Mouse (Mus musculus): ENCODE data around the gene Ppp1r12a. TPM values are rescaled to one million over a fixed set of nuclear protein-coding genes. Genes with fewer than 3 reads are reported as not detected.
"Not testable (repeated sequence)": the region's sequence is repeated elsewhere in the genome, so short reads cannot be mapped to it uniquely, and the experiment has no call there.

Ppp1r12a gene
- polyA plus RNA-seq, 1 experiment from 2014 or later = 104 TPM

- WGBS = 76% methylated on average over 5 of the region's 5 CpGs
- no peak overlapping the region for H3K4me3 ChIP-seq
- no peaks in the 10 kb centered on the region for H3K4me1 ChIP-seq
- H3K36me3 ChIP-seq = peaks cover 19% of the 10 kb centered on the region; the same call in 1 of the 2 replicates
- no peak overlapping the region for H3K9ac ChIP-seq
- no peak overlapping the region for H3K27ac ChIP-seq
- no peak overlapping the region for H3K4me2 ChIP-seq
- no peaks in the 10 kb centered on the region for H3K27me3 ChIP-seq
- ATAC-seq (ENCODE audit: borderline replicate concordance, extremely low read depth, low FRiP score, low TSS enrichment) = no peak
- H3K9me3 ChIP-seq = no peaks in the 10 kb centered on the region
Observed at GRCm38 (mm10) chr10:108224413-108224812, 62.4 kb downstream of the Ppp1r12a start.

- no peak for ATAC-seq (ENCODE audit: borderline replicate concordance, extremely low read depth, low FRiP score, low TSS enrichment)
- Histone ChIP-seq H3K27me3 (no peaks in the 10 kb centered on the region), H3K9ac (no peak overlapping the region), H3K4me2 (no peak overlapping the region), H3K9me3 (no peaks in the 10 kb centered on the region), H3K4me1 (no peaks in the 10 kb centered on the region), H3K27ac (no peak overlapping the region), H3K4me3 (no peak overlapping the region), H3K36me3 (peaks cover 41% of the 10 kb centered on the region)
- 91% methylated on average over 3 of the region's 3 CpGs for WGBS
Observed at GRCm38 (mm10) chr10:108237049-108237448, 75.1 kb downstream of the Ppp1r12a start.

GRCm38 (mm10) chr10:108239061-108239460 is 77.1 kb downstream of the Ppp1r12a start:
- no peaks in the 10 kb centered on the region for H3K9me3 ChIP-seq
- no peaks in the 10 kb centered on the region for H3K27me3 ChIP-seq
- no peaks in the 10 kb centered on the region for H3K4me1 ChIP-seq
- no peak for ATAC-seq (ENCODE audit: borderline replicate concordance, extremely low read depth, low FRiP score, low TSS enrichment)
- no peak overlapping the region for H3K27ac ChIP-seq
- no peak overlapping the region for H3K4me3 ChIP-seq
- no peak overlapping the region for H3K9ac ChIP-seq
- WGBS = 66% methylated on average over 10 of the region's 10 CpGs
- H3K36me3 ChIP-seq = peaks cover 42% of the 10 kb centered on the region
- no peak overlapping the region for H3K4me2 ChIP-seq

- no peaks in the 10 kb centered on the region for H3K27me3 ChIP-seq
- no peaks in the 10 kb centered on the region for H3K4me1 ChIP-seq
- no peak overlapping the region for H3K4me2 ChIP-seq
- H3K36me3 ChIP-seq = peaks cover 38% of the 10 kb centered on the region
- no peaks in the 10 kb centered on the region for H3K9me3 ChIP-seq
- 76% methylated on average over 12 of the region's 12 CpGs for WGBS
- ATAC-seq (ENCODE audit: borderline replicate concordance, extremely low read depth, low FRiP score, low TSS enrichment) = no peak
- no peak overlapping the region for H3K27ac ChIP-seq
- no peak overlapping the region for H3K4me3 ChIP-seq
- no peak overlapping the region for H3K9ac ChIP-seq
Observed at GRCm38 (mm10) chr10:108250710-108251109, 88.7 kb downstream of the Ppp1r12a start.

- no peaks in the 10 kb centered on the region for H3K9me3 ChIP-seq
- H3K4me2 ChIP-seq = no peak overlapping the region
- H3K4me3 ChIP-seq = no peak overlapping the region
- H3K36me3 ChIP-seq = peaks cover 43% of the 10 kb centered on the region
- WGBS = 73% methylated on average over 2 of the region's 2 CpGs
- H3K4me1 ChIP-seq = no peaks in the 10 kb centered on the region
- no peak for ATAC-seq (ENCODE audit: borderline replicate concordance, extremely low read depth, low FRiP score, low TSS enrichment)
- H3K9ac ChIP-seq = no peak overlapping the region
- H3K27ac ChIP-seq = no peak overlapping the region
- no peaks in the 10 kb centered on the region for H3K27me3 ChIP-seq
Observed at GRCm38 (mm10) chr10:108251181-108251580, 89.2 kb downstream of the Ppp1r12a start.

GRCm38 (mm10) chr10:108255812-108256376 is 93.9 kb downstream of the Ppp1r12a start:
- Histone ChIP-seq H3K9me3 (no peaks in the 10 kb centered on the region), H3K4me1 (no peaks in the 10 kb centered on the region), H3K27ac (no peak overlapping the region), H3K27me3 (no peaks in the 10 kb centered on the region), H3K36me3 (peaks cover 55% of the 10 kb centered on the region), H3K4me3 (no peak overlapping the region), H3K4me2 (no peak overlapping the region), H3K9ac (no peak overlapping the region)
- ATAC-seq (ENCODE audit: borderline replicate concordance, extremely low read depth, low FRiP score, low TSS enrichment) = no peak
- WGBS = 60% methylated on average over 7 of the region's 7 CpGs

GRCm38 (mm10) chr10:108260931-108261330 is 98.9 kb downstream of the Ppp1r12a start:
- H3K27me3 ChIP-seq = no peaks in the 10 kb centered on the region
- no peak overlapping the region for H3K4me2 ChIP-seq
- H3K9me3 ChIP-seq = no peaks in the 10 kb centered on the region
- H3K36me3 ChIP-seq = peaks cover 59% of the 10 kb centered on the region
- H3K9ac ChIP-seq = no peak overlapping the region
- H3K4me1 ChIP-seq = no peaks in the 10 kb centered on the region
- WGBS = 67% methylated on average over 10 of the region's 10 CpGs
- no peak overlapping the region for H3K27ac ChIP-seq
- H3K4me3 ChIP-seq = no peak overlapping the region
- ATAC-seq (ENCODE audit: borderline replicate concordance, extremely low read depth, low FRiP score, low TSS enrichment) = 0 out of 2 replicates have a peak, but pooled peaks have one; percentile 59

- H3K4me2 ChIP-seq = no peak overlapping the region
- no peaks in the 10 kb centered on the region for H3K9me3 ChIP-seq
- no peak overlapping the region for H3K4me3 ChIP-seq
- WGBS = 94% methylated on average over 27 of the region's 27 CpGs
- no peaks in the 10 kb centered on the region for H3K4me1 ChIP-seq
- no peak overlapping the region for H3K27ac ChIP-seq
- H3K36me3 ChIP-seq = peaks cover 53% of the 10 kb centered on the region
- ATAC-seq (ENCODE audit: borderline replicate concordance, extremely low read depth, low FRiP score, low TSS enrichment) = no peak
- no peaks in the 10 kb centered on the region for H3K27me3 ChIP-seq
- no peak overlapping the region for H3K9ac ChIP-seq
Observed at GRCm38 (mm10) chr10:108264641-108265040, 102.6 kb downstream of the Ppp1r12a start.

GRCm38 (mm10) chr10:108271201-108271600 is 109.2 kb downstream of the Ppp1r12a start:
- H3K4me3 ChIP-seq = no peak overlapping the region
- H3K9ac ChIP-seq = no peak overlapping the region
- H3K27me3 ChIP-seq = no peaks in the 10 kb centered on the region
- no peak for ATAC-seq (ENCODE audit: borderline replicate concordance, extremely low read depth, low FRiP score, low TSS enrichment)
- WGBS = 83% methylated on average over 7 of the region's 7 CpGs
- no peak overlapping the region for H3K27ac ChIP-seq
- H3K4me1 ChIP-seq = no peaks in the 10 kb centered on the region
- no peaks in the 10 kb centered on the region for H3K9me3 ChIP-seq
- peaks cover 55% of the 10 kb centered on the region for H3K36me3 ChIP-seq
- no peak overlapping the region for H3K4me2 ChIP-seq

GRCm38 (mm10) chr10:108276678-108277077 is 114.7 kb downstream of the Ppp1r12a start:
- no peaks in the 10 kb centered on the region for H3K9me3 ChIP-seq
- H3K27ac ChIP-seq = peak overlapping the region; percentile 16; the same call in 1 of the 2 replicates
- no peak overlapping the region for H3K4me2 ChIP-seq
- ATAC-seq (ENCODE audit: borderline replicate concordance, extremely low read depth, low FRiP score, low TSS enrichment) = no peak; the same call in 1 of the 2 replicates
- H3K9ac ChIP-seq = no peak overlapping the region
- H3K4me3 ChIP-seq = no peak overlapping the region
- H3K4me1 ChIP-seq = no peaks in the 10 kb centered on the region
- WGBS = 86% methylated on average over 6 of the region's 6 CpGs
- H3K36me3 ChIP-seq = peaks cover 46% of the 10 kb centered on the region
- no peaks in the 10 kb centered on the region for H3K27me3 ChIP-seq

GRCm38 (mm10) chr10:108277198-108277597 is 115.2 kb downstream of the Ppp1r12a start:
- no peaks in the 10 kb centered on the region for H3K27me3 ChIP-seq
- H3K27ac ChIP-seq = peak overlapping the region; percentile 16; the same call in 1 of the 2 replicates
- 0 out of 2 replicates have a peak, but pooled peaks have one; percentile 55 for ATAC-seq (ENCODE audit: borderline replicate concordance, extremely low read depth, low FRiP score, low TSS enrichment)
- no peak overlapping the region for H3K4me3 ChIP-seq
- no peak overlapping the region for H3K4me2 ChIP-seq
- no peaks in the 10 kb centered on the region for H3K4me1 ChIP-seq
- H3K9ac ChIP-seq = no peak overlapping the region
- H3K36me3 ChIP-seq = peaks cover 43% of the 10 kb centered on the region
- H3K9me3 ChIP-seq = no peaks in the 10 kb centered on the region
- WGBS = 27% methylated on average over 7 of the region's 7 CpGs

- H3K4me2 ChIP-seq; H3K4me1 ChIP-seq; H3K9me3 ChIP-seq; H3K9ac ChIP-seq; ATAC-seq (ENCODE audit: borderline replicate concordance, extremely low read depth, low FRiP score, low TSS enrichment); H3K27me3 ChIP-seq; H3K27ac ChIP-seq; H3K4me3 ChIP-seq: not testable (repeated sequence)
- peaks cover 25% of the 10 kb centered on the region for H3K36me3 ChIP-seq
- 91% methylated on average over 4 of the region's 5 CpGs for WGBS
Observed at GRCm38 (mm10) chr10:108281099-108281498, 119.1 kb downstream of the Ppp1r12a start.

- Histone ChIP-seq H3K27ac (no peak overlapping the region), H3K9me3 (no peaks in the 10 kb centered on the region), H3K36me3 (peaks cover 20% of the 10 kb centered on the region), H3K27me3 (no peaks in the 10 kb centered on the region), H3K4me2 (no peak overlapping the region), H3K9ac (no peak overlapping the region), H3K4me1 (no peaks in the 10 kb centered on the region), H3K4me3 (no peak overlapping the region)
- 63% methylated on average over 6 of the region's 6 CpGs for WGBS
- ATAC-seq (ENCODE audit: borderline replicate concordance, extremely low read depth, low FRiP score, low TSS enrichment) = no peak
Observed at GRCm38 (mm10) chr10:108282351-108282750, 120.4 kb downstream of the Ppp1r12a start.

All from lung, embryonic 15.5 days (tissue).